Mouse (Mus musculus): ENCODE results near the gene Hsp90b1.
A peak's percentile ranks its signal among the peaks of the same experiment; 100 is the strongest.
"Not testable (repeated sequence)": the region's sequence is repeated elsewhere in the genome, so short reads cannot be mapped to it uniquely, and the experiment has no call there.

The Hsp90b1 gene

DNA sequence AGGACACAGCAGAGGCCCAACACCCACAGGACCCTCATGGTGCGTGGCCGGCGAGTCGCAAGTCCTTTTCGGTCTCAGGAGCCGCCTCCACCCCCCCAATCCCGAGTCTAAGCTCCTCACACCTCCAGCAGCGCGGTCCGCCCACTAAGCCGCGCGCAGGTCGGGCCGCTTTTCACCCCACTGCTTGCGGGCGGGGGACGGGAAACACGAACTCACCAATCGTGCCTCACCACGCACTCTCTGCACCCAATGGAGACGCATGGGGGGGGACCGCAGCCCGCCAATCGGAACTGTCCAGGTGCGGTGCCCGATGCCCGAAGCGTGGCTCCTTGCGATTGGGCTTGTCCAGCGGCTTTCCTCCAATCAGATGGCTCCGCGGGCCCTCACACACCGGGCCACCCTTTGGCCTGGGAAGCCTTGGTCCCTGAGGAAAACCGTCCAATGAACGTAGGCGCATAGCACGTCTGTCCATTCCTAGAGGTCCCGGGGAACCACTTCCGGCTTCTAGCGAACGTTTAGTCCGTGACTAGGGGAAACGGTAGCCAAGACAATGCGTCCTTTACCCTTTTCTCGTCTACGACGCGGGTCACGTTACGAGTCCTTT, at the start of gene Hsp90b1, which contains the start of gene Ttc41:
Hsp90b1 (minus strand) TSS at position 192 of the 604 bp plus-strand sequence.
Ttc41 (plus strand) TSS at position 494 of the 604 bp plus-strand sequence.
- peak; percentile 99 for DNase-seq (ENCODE audit: low read depth, low spot score)

GRCm38 (mm10) chr10:86744306-86744705, 39.0 kb upstream of the Hsp90b1 start:
- DNase-seq (ENCODE audit: low read depth, low spot score), result no peak

- no peak for DNase-seq (ENCODE audit: low read depth, low spot score)
Measured at GRCm38 (mm10) chr10:86742918-86743317, 37.6 kb upstream of the Hsp90b1 start.

- DNase-seq (ENCODE audit: low read depth, low spot score), result no peak
Measured at GRCm38 (mm10) chr10:86735036-86735435, 29.7 kb upstream of the Hsp90b1 start.

- no peak for DNase-seq (ENCODE audit: low read depth, low spot score)
Measured at GRCm38 (mm10) chr10:86731500-86731863, 26.2 kb upstream of the Hsp90b1 start.

- peak; percentile 60 for DNase-seq (ENCODE audit: low read depth, low spot score)
Measured at GRCm38 (mm10) chr10:86730823-86731499, 25.7 kb upstream of the Hsp90b1 start.

DNA sequence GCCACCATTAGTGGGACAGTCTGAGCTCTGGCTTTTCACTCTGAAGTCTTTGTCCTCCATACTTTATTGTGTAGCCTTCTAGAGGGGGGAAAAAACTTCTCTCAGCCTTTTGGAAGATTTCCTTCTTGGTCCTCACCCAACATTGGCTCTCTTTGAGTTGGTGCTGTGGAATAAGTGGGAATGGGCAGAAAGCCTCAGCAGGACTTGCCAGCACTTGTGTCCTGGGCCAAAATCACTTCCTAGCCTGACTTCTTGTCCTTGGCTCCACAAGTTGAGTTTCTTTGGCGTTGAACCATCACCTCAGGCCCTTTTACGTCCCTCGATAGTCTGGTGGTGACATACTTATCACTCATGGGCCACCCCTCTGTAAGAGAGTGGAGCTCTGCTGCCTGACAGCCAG, 22.9 kb upstream of the Hsp90b1 start:
- DNase-seq (ENCODE audit: low read depth, low spot score), result no peak

- DNase-seq (ENCODE audit: low read depth, low spot score), result no peak
Measured at GRCm38 (mm10) chr10:86727548-86727980, 22.3 kb upstream of the Hsp90b1 start.

DNA sequence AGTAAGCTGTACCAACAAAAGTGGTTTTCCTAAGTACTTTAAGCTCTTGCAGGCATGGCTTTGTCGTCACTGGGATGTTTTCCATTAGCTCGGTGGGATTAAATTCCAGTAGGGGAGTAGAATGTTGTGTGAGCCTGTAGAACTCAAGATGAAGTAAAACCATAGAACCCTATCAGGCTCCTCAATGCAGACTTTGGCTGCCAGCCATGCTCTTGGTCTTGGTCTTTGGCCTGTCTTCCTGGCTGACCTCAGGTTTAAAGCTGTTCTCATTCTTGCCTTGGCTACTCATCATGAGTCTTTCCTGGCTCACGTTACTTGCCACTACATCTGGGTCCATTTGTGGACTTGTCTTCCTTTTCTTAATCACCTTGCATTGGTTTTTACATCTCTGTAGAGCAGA, 6.8 kb upstream of the Hsp90b1 start:
- DNase-seq (ENCODE audit: low read depth, low spot score), result no peak

DNA sequence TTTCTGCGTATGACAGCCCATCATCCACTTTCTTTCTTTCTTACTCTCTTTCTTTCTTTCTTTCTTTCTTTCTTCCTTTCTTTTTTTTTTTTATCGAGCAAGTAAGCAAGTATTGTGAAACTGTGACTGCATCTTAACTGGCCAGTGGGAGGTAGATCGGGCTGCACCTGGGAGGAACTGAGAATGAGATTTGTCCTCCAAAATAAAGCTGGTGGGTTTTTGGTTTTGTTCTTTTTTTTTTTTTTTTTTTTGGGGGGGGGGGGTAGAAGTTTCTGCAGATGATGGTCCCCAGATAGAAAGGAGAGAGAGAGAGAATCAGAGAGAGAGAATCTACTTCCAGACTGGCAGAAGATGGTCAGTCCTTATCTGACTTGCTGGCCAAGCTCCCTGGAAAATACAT, 1.8 kb upstream of the Hsp90b1 start:
- no peak for DNase-seq (ENCODE audit: low read depth, low spot score)

DNA sequence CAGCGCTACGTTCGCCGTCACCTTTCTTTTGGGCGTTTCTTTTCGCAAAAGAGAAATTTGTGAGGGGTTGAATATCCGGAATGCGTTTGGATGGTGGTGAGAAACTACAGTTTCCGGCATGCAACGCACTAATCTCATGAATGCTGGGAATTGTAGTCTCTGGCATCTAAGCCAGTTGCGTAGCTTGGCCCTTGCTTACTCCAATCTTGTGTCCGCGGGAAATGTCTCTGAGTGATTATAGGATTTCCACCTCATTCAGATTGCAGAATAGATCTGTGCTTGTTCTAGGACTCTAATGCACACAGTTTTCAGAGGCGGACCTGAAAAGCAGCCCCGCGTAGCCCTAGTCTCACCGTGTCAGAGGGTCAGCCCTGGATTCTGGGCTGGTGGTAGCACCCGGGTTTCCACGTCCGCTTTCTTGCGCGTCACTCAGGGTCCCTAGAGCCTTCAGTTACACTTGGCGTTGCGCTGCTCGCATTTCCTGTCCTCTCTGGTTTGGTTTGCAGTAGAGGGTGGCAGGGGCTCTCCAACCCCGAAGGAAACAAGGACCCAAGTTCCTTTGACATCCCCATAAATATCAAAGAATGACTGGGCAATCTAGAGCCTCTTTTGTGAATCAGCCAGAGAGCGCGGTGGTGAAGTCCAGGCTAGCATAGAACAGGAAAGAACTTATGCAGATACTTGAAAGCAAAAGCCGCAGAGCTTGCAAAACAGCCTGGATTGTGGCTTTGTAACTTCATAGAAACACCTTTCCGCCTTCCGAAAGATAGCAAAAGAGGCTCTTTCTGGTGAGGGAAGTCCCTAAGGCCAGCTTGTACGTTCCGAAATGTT, 828 bp upstream of the Hsp90b1 start:
- DNase-seq (ENCODE audit: low read depth, low spot score), result peak; percentile 95

DNA sequence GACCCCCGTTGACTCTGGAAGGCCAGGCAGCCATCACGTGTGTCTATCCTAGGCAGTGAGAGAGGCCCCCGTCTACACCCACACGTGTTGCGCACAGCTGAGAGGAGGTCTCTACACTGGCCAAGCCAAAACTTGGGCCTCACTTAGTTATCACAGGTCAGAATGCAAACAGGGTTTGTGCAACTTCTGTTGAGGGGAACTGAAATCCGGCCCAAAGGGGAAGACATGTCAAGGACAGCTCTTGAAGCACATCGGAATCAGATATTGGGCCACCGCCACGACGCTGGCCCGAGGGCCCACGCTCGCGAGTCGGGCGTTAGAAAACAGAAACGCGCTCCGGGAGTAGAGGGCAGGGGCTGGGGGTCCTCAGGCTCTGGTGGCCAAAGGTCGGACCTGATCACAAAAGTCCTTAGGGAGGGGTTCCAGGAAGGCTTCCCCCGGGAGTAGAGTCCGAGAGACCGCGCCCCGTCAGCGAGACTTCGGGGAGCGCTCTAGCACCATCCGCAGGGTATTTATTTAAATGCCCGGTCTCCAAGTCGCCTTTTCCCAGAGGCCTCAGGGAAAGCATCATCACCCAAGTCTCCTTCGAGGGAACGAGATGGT, 619 bp downstream of the Hsp90b1 start:
- no peak for DNase-seq (ENCODE audit: low read depth, low spot score)

DNA sequence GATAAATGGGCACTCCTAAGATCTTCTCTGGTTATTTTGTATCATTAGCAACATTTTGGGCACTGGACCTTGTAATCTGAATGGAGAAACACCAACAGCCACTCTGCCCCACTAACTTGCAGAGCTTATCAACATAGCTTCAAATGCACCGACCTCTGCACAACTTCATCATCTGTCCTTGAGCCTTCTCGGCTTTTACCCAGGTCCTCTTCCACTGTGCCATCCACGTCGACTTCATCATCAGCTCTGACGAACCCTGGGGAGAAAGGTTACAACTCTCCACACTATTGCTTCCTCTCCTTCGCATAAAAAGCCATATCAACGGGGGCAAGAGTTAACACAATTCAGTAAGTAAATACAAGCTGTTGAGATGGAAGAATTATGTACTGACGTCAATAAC, 1.2 kb downstream of the Hsp90b1 start:
- no peak for DNase-seq (ENCODE audit: low read depth, low spot score)

DNA sequence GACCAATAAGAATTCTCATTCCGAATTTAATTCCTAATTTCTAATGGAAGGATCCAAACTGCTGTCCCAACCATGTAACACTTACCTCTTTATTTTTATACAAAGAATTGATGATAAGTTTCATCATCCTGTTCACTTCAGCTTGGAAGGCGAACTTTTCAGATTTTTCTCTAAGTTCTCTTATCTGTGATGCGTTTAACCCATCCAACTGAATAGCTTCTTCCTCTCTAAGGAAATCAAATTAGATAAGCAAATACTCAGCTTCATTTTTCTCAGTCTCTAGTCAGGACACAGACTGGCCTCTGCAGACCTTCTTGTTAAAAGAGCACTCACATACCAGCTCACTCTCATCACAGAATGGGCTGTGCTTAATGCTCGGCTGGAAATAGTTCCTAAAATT, 1.9 kb downstream of the Hsp90b1 start:
- no peak for DNase-seq (ENCODE audit: low read depth, low spot score)

GRCm38 (mm10) chr10:86702312-86702920, 2.9 kb downstream of the Hsp90b1 start:
- DNase-seq (ENCODE audit: low read depth, low spot score), result no peak

DNA sequence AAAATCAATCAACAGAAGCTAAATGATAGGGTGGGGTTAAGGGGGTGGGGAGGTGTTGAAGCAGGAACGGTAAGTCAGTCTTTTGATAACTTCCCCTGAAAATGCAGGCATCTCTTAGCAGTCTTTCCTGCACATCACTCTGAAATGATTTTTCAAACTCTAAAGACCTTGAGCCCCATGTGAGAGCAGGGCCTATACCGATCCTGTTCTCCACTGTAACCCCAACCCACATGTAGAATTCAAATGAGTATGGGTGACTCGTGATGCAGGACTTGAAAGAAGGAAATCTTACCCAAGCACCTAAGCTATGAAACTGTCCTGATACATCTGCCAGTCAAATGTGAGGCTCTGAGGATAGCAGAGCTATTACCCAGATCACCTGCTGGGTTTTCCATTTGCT, 4.3 kb downstream of the Hsp90b1 start:
- DNase-seq (ENCODE audit: low read depth, low spot score), result no peak

- DNase-seq (ENCODE audit: low read depth, low spot score), result no peak
Measured at GRCm38 (mm10) chr10:86700251-86700650, 5.1 kb downstream of the Hsp90b1 start.

- not testable (repeated sequence) for DNase-seq (ENCODE audit: low read depth, low spot score)
Measured at GRCm38 (mm10) chr10:86686017-86686360, 19.3 kb downstream of the Hsp90b1 start.

GRCm38 (mm10) chr10:86685179-86686016, 19.9 kb downstream of the Hsp90b1 start:
- peak; percentile 75 for DNase-seq (ENCODE audit: low read depth, low spot score)

- DNase-seq (ENCODE audit: low read depth, low spot score), result not testable (repeated sequence)
Measured at GRCm38 (mm10) chr10:86684797-86685178, 20.5 kb downstream of the Hsp90b1 start.

DNA sequence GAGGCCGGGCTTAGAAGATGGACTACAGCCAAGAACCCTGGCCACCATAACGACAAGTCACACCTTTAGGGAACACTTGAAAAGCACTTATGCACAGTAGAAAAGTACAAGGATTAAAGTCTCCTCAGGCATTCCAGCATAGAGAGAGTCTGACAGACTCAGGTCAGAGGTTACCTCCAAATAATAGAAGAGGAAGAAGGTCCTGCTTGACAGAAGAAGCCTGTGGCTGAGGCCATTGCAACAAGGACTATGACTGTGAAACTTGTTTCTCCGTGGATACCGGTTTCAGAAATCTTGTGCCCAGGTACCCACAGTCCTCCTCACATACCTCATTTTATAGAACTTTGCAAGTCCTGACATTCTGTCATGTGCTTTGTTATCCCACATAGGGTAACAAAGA, 34.8 kb downstream of the Hsp90b1 start:
- not testable (repeated sequence) for DNase-seq (ENCODE audit: low read depth, low spot score)

Data from retina, adult 2 months (tissue).